Mouse (Mus musculus): Measurements from ENCODE around the gene Serpina3f. TPM values are rescaled to one million over a fixed set of nuclear protein-coding genes. Genes with fewer than 3 reads are reported as not detected.
"Not testable (repeated sequence)": the region's sequence is repeated elsewhere in the genome, so short reads cannot be mapped to it uniquely, and the experiment has no call there.

Serpina3f gene
- total and polyA plus RNA-seq, 3 experiments: not detected

GRCm38 (mm10) chr12:104224598-104225300, 10.4 kb downstream of the Serpina3f start:
- TF ChIP-seq ZKSCAN1 (IDR thresholded peaks at IDR 0.05; ENCODE audit: low read depth, low read length) (no peak), EP300 (IDR thresholded peaks at IDR 0.05; ENCODE audit: low read depth in 1 of 2, low read length in 2 of 2) (peak in 1 of 2 experiments; percentile 50; a peak in 2 of 4 replicates), BHLHE40 (IDR thresholded peaks at IDR 0.05; ENCODE audit: borderline replicate concordance, low read depth, low read length) (no peak), CHD2 (IDR thresholded peaks at IDR 0.05; ENCODE audit: low read length) (no peak)
- H3K4me1 ChIP-seq (ENCODE audit: control insufficient read depth in 1 of 2, insufficient read depth in 2 of 2, low read length in 2 of 2): no peaks in the 10 kb centered on the region
- H3K9ac ChIP-seq (ENCODE audit: control insufficient read depth, low read depth, low read length, poor library complexity, severe bottlenecking): no peak overlapping the region
- H3K27ac ChIP-seq (ENCODE audit: control insufficient read depth, low read depth, low read length): no peak overlapping the region
- no peaks in the 10 kb centered on the region for H3K27me3 ChIP-seq (ENCODE audit: control insufficient read depth in 1 of 2, insufficient read depth in 2 of 2, low read length in 2 of 2)
- peak; percentile 5 for DNase-seq (ENCODE audit: low read depth, low spot score)
- H3K79me2 ChIP-seq (ENCODE audit: control insufficient read depth, insufficient read depth, low read length, poor library complexity): no peaks in the 10 kb centered on the region
- no peaks in the 10 kb centered on the region for H3K9me3 ChIP-seq (replicated peaks; ENCODE audit: insufficient read depth, low read length)
- no peak overlapping the region; a peak in 1 of 4 replicates for H3K4me3 ChIP-seq (ENCODE audit: control insufficient read depth in 1 of 2, insufficient read depth in 1 of 2, low read depth in 2 of 2, low read length in 2 of 2)
- no peaks in the 10 kb centered on the region for H3K36me3 ChIP-seq (ENCODE audit: control insufficient read depth in 1 of 2, insufficient read depth in 2 of 2, low read length in 2 of 2)

GRCm38 (mm10) chr12:104230762-104231161, 16.4 kb downstream of the Serpina3f start:
- no peak overlapping the region for H3K4me3 ChIP-seq (ENCODE audit: control insufficient read depth in 1 of 2, insufficient read depth in 1 of 2, low read depth in 2 of 2, low read length in 2 of 2)
- DNase-seq (ENCODE audit: low read depth, low spot score): no peak
- no peak overlapping the region for H3K27ac ChIP-seq (ENCODE audit: control insufficient read depth, low read depth, low read length)

GRCm38 (mm10) chr12:104235915-104236314, 21.6 kb downstream of the Serpina3f start, which contains the start of gene Serpina3g:
Gene Serpina3g, plus strand, starts transcription at chr12:104236245.
- H3K79me2 ChIP-seq (ENCODE audit: control insufficient read depth, insufficient read depth, low read length, poor library complexity): no peaks in the 10 kb centered on the region
- H3K4me1 ChIP-seq (ENCODE audit: control insufficient read depth in 1 of 2, insufficient read depth in 2 of 2, low read length in 2 of 2): no peaks in the 10 kb centered on the region
- TF ChIP-seq POLR2A (IDR thresholded peaks at IDR 0.05; ENCODE audit: control insufficient read depth in 1 of 2, insufficient read depth in 1 of 2, low read depth in 1 of 2, low read length in 2 of 2, poor library complexity in 1 of 2) (no peak), JUND (IDR thresholded peaks at IDR 0.05; ENCODE audit: low read depth, low read length) (no peak), KAT2A (conservative IDR thresholded peaks at IDR 0.05; ENCODE audit: low read depth, low read length) (no peak), SIN3A (IDR thresholded peaks at IDR 0.05; ENCODE audit: low read length) (no peak), GABPA (IDR thresholded peaks at IDR 0.05; ENCODE audit: low read depth, low read length) (no peak)
- H3K4me3 ChIP-seq (ENCODE audit: control insufficient read depth in 1 of 2, insufficient read depth in 1 of 2, low read depth in 2 of 2, low read length in 2 of 2): no peak within 1 kb of the TSS
- no peak within 1 kb of the TSS for H3K9ac ChIP-seq (ENCODE audit: control insufficient read depth, low read depth, low read length, poor library complexity, severe bottlenecking)
- H3K27ac ChIP-seq (ENCODE audit: control insufficient read depth, low read depth, low read length): no peak within 1 kb of the TSS
- H3K27me3 ChIP-seq (ENCODE audit: control insufficient read depth in 1 of 2, insufficient read depth in 2 of 2, low read length in 2 of 2): no peaks in the 10 kb centered on the region
- no peaks in the 10 kb centered on the region for H3K9me3 ChIP-seq (replicated peaks; ENCODE audit: insufficient read depth, low read length)
- H3K36me3 ChIP-seq (ENCODE audit: control insufficient read depth in 1 of 2, insufficient read depth in 2 of 2, low read length in 2 of 2): no peaks in the 10 kb centered on the region
- no peak for DNase-seq (ENCODE audit: low read depth, low spot score)

More at GRCm38 (mm10) chr12:104230762-104231161, 16.4 kb downstream of the Serpina3f start:
- H3K36me3 ChIP-seq (ENCODE audit: control insufficient read depth in 1 of 2, insufficient read depth in 2 of 2, low read length in 2 of 2): no peaks in the 10 kb centered on the region
- no peaks in the 10 kb centered on the region for H3K9me3 ChIP-seq (replicated peaks; ENCODE audit: insufficient read depth, low read length)
- H3K79me2 ChIP-seq (ENCODE audit: control insufficient read depth, insufficient read depth, low read length, poor library complexity): no peaks in the 10 kb centered on the region
- H3K27me3 ChIP-seq (ENCODE audit: control insufficient read depth in 1 of 2, insufficient read depth in 2 of 2, low read length in 2 of 2): no peaks in the 10 kb centered on the region
- no peak overlapping the region for H3K9ac ChIP-seq (ENCODE audit: control insufficient read depth, low read depth, low read length, poor library complexity, severe bottlenecking)
- TF ChIP-seq POLR2AphosphoS2 (IDR thresholded peaks at IDR 0.05; ENCODE audit: low read length) (no peak), HCFC1 (IDR thresholded peaks at IDR 0.05; ENCODE audit: low read depth, low read length) (no peak), NELFE (IDR thresholded peaks at IDR 0.05; ENCODE audit: low read depth, low read length) (no peak), CHD1 (IDR thresholded peaks at IDR 0.05; ENCODE audit: low read depth, low read length) (no peak), RCOR1 (IDR thresholded peaks at IDR 0.05; ENCODE audit: low read depth, low read length) (no peak), POLR2AphosphoS5 (IDR thresholded peaks at IDR 0.05; ENCODE audit: borderline replicate concordance, low read depth, low read length) (no peak), ETS1 (IDR thresholded peaks at IDR 0.05; ENCODE audit: low read depth, low read length) (no peak), EP300 (IDR thresholded peaks at IDR 0.05; ENCODE audit: low read depth in 1 of 2, low read length in 2 of 2) (no peak), ZNF384 (IDR thresholded peaks at IDR 0.05; ENCODE audit: low read depth, low read length) (no peak), MAFK (IDR thresholded peaks at IDR 0.05; ENCODE audit: borderline replicate concordance, low read depth, low read length) (no peak), TAL1 (IDR thresholded peaks at IDR 0.05; ENCODE audit: low read length) (no peak)
- H3K4me1 ChIP-seq (ENCODE audit: control insufficient read depth in 1 of 2, insufficient read depth in 2 of 2, low read length in 2 of 2): no peaks in the 10 kb centered on the region

- not testable (repeated sequence) for DNase-seq (ENCODE audit: low read depth, low spot score); H3K4me1 ChIP-seq (ENCODE audit: control insufficient read depth in 1 of 2, insufficient read depth in 2 of 2, low read length in 2 of 2); H3K4me3 ChIP-seq (ENCODE audit: control insufficient read depth in 1 of 2, insufficient read depth in 1 of 2, low read depth in 2 of 2, low read length in 2 of 2); H3K9ac ChIP-seq (ENCODE audit: control insufficient read depth, low read depth, low read length, poor library complexity, severe bottlenecking); H3K36me3 ChIP-seq (ENCODE audit: control insufficient read depth in 1 of 2, insufficient read depth in 2 of 2, low read length in 2 of 2); H3K27ac ChIP-seq (ENCODE audit: control insufficient read depth, low read depth, low read length); H3K79me2 ChIP-seq (ENCODE audit: control insufficient read depth, insufficient read depth, low read length, poor library complexity); H3K27me3 ChIP-seq (ENCODE audit: control insufficient read depth in 1 of 2, insufficient read depth in 2 of 2, low read length in 2 of 2); H3K9me3 ChIP-seq (replicated peaks; ENCODE audit: insufficient read depth, low read length)
Measured at GRCm38 (mm10) chr12:104238048-104238447, 23.7 kb downstream of the Serpina3f start.

Measured in MEL (cell line).